Mouse (Mus musculus) liver, embryonic 14.5 days (tissue): ENCODE measurements around the gene Kdm4a.

ENCODE experiments used
- CTCF ChIP-seq: IDR thresholded peaks from 2 replicates; pipeline ENCODE4 v1.5.1; 2016; ENCODE audit warnings: antibody characterized with exemption, low read depth, control low read depth
- EP300 ChIP-seq: IDR thresholded peaks from 2 replicates; pipeline ENCODE4 v1.6.1; 2016; ENCODE audit warnings: antibody characterized with exemption, low read depth

GRCm38 (mm10) chr4:118092784-118093457 is 86.9 kb downstream of the Kdm4a start:
- TF ChIP-seq CTCF (no peak), EP300 (no peak)
